Mouse (Mus musculus): ENCODE data around the gene Arfip1. TPM values are rescaled to one million over a fixed set of nuclear protein-coding genes. Genes with fewer than 3 reads are reported as not detected.
A peak's percentile ranks its signal among the peaks of the same experiment; 100 is the strongest.

Gene Arfip1
- polyA plus RNA-seq, 1 experiment from 2014 or later = 74.1 TPM

GRCm38 (mm10) chr3:84478195-84478594 lies 104.2 kb downstream of the Arfip1 start:
- Histone ChIP-seq H3K27me3 (ENCODE audit: control insufficient read depth, insufficient read depth, low read length) (no peaks in the 10 kb centered on the region), H3K9ac (ENCODE audit: low read length) (peak overlapping the region; percentile 88), H3K27ac (ENCODE audit: low read length) (no peak overlapping the region), H3K4me2 (ENCODE audit: low read depth, low read length) (peak overlapping the region; percentile 99), H3K4me3 (replicated peaks; ENCODE audit: low read length) (peak overlapping the region; percentile 72), H3K9me3 (replicated peaks; ENCODE audit: control insufficient read depth, low read length) (no peaks in the 10 kb centered on the region), H3K36me3 (ENCODE audit: control insufficient read depth, insufficient read depth, low read length) (no peaks in the 10 kb centered on the region), H3K4me1 (ENCODE audit: control insufficient read depth, insufficient read depth, low read length) (peaks cover 35% of the 10 kb centered on the region)
- ATAC-seq (ENCODE audit: insufficient read depth, low FRiP score) = no peak
- WGBS = 26% methylated on average over 7 of the region's 7 CpGs

GRCm38 (mm10) chr3:84477498-84477897 lies 104.9 kb downstream of the Arfip1 start:
- Histone ChIP-seq H3K27ac (ENCODE audit: low read length) (no peak overlapping the region), H3K4me2 (ENCODE audit: low read depth, low read length) (peak overlapping the region; percentile 99), H3K36me3 (ENCODE audit: control insufficient read depth, insufficient read depth, low read length) (no peaks in the 10 kb centered on the region), H3K9me3 (replicated peaks; ENCODE audit: control insufficient read depth, low read length) (no peaks in the 10 kb centered on the region), H3K4me3 (replicated peaks; ENCODE audit: low read length) (peak overlapping the region; percentile 72), H3K9ac (ENCODE audit: low read length) (no peak overlapping the region), H3K4me1 (ENCODE audit: control insufficient read depth, insufficient read depth, low read length) (peaks cover 42% of the 10 kb centered on the region), H3K27me3 (ENCODE audit: control insufficient read depth, insufficient read depth, low read length) (no peaks in the 10 kb centered on the region)
- no peak for ATAC-seq (ENCODE audit: insufficient read depth, low FRiP score)
- WGBS = 84% methylated on average over 1 of the region's 1 CpGs

GRCm38 (mm10) chr3:84474981-84475775 lies 107.2 kb downstream of the Arfip1 start:
- WGBS = 81% methylated on average over 12 of the region's 12 CpGs
- no peak overlapping the region for H3K27ac ChIP-seq (ENCODE audit: low read length)

GRCm38 (mm10) chr3:84474398-84474797 lies 108.0 kb downstream of the Arfip1 start:
- Histone ChIP-seq H3K27ac (ENCODE audit: low read length) (peak overlapping the region; percentile 69), H3K9me3 (replicated peaks; ENCODE audit: control insufficient read depth, low read length) (no peaks in the 10 kb centered on the region), H3K9ac (ENCODE audit: low read length) (peak overlapping the region; percentile 53; the same call in 1 of the 2 replicates), H3K27me3 (ENCODE audit: control insufficient read depth, insufficient read depth, low read length) (no peaks in the 10 kb centered on the region), H3K36me3 (ENCODE audit: control insufficient read depth, insufficient read depth, low read length) (no peaks in the 10 kb centered on the region; the same call in 1 of the 2 replicates), H3K4me3 (replicated peaks; ENCODE audit: low read length) (no peak overlapping the region), H3K4me1 (ENCODE audit: control insufficient read depth, insufficient read depth, low read length) (peaks cover 42% of the 10 kb centered on the region), H3K4me2 (ENCODE audit: low read depth, low read length) (peak overlapping the region; percentile 31; the same call in 1 of the 2 replicates)
- WGBS = 66% methylated on average over 6 of the region's 6 CpGs
- ATAC-seq (ENCODE audit: insufficient read depth, low FRiP score) = no peak

More at GRCm38 (mm10) chr3:84474981-84475775, 107.2 kb downstream of the Arfip1 start:
- Histone ChIP-seq H3K9ac (ENCODE audit: low read length) (no peak overlapping the region), H3K36me3 (ENCODE audit: control insufficient read depth, insufficient read depth, low read length) (no peaks in the 10 kb centered on the region), H3K4me1 (ENCODE audit: control insufficient read depth, insufficient read depth, low read length) (peaks cover 44% of the 10 kb centered on the region), H3K9me3 (replicated peaks; ENCODE audit: control insufficient read depth, low read length) (no peaks in the 10 kb centered on the region), H3K27me3 (ENCODE audit: control insufficient read depth, insufficient read depth, low read length) (no peaks in the 10 kb centered on the region), H3K4me2 (ENCODE audit: low read depth, low read length) (no peak overlapping the region), H3K4me3 (replicated peaks; ENCODE audit: low read length) (no peak overlapping the region)
- ATAC-seq (ENCODE audit: insufficient read depth, low FRiP score) = no peak

- H3K9me3 ChIP-seq (replicated peaks; ENCODE audit: control insufficient read depth, low read length) = no peaks in the 10 kb centered on the region
- peaks cover 37% of the 10 kb centered on the region for H3K4me1 ChIP-seq (ENCODE audit: control insufficient read depth, insufficient read depth, low read length)
- ATAC-seq (ENCODE audit: insufficient read depth, low FRiP score) = 0 out of 2 replicates have a peak, but pooled peaks have one; percentile 11
- no peaks in the 10 kb centered on the region; the same call in 1 of the 2 replicates for H3K36me3 ChIP-seq (ENCODE audit: control insufficient read depth, insufficient read depth, low read length)
- no peaks in the 10 kb centered on the region for H3K27me3 ChIP-seq (ENCODE audit: control insufficient read depth, insufficient read depth, low read length)
- H3K27ac ChIP-seq (ENCODE audit: low read length) = peak overlapping the region; percentile 69
- H3K4me2 ChIP-seq (ENCODE audit: low read depth, low read length) = peak overlapping the region; percentile 31
- H3K9ac ChIP-seq (ENCODE audit: low read length) = 0 out of 2 replicates have a peak overlapping the region, but pooled peaks have one; percentile 6
- peak overlapping the region; percentile 4; the same call in 1 of the 2 replicates for H3K4me3 ChIP-seq (replicated peaks; ENCODE audit: low read length)
- WGBS = 28% methylated on average over 5 of the region's 5 CpGs
These were observed 109.5 kb downstream of the Arfip1 start for GRCm38 (mm10) chr3:84472955-84473354.

GRCm38 (mm10) chr3:84472527-84472926 lies 109.9 kb downstream of the Arfip1 start:
- H3K4me2 ChIP-seq (ENCODE audit: low read depth, low read length) = peak overlapping the region; percentile 31
- peak overlapping the region; percentile 4; the same call in 1 of the 2 replicates for H3K4me3 ChIP-seq (replicated peaks; ENCODE audit: low read length)
- H3K36me3 ChIP-seq (ENCODE audit: control insufficient read depth, insufficient read depth, low read length) = no peaks in the 10 kb centered on the region; the same call in 1 of the 2 replicates
- H3K9ac ChIP-seq (ENCODE audit: low read length) = 0 out of 2 replicates have a peak overlapping the region, but pooled peaks have one; percentile 36
- ATAC-seq (ENCODE audit: insufficient read depth, low FRiP score) = 0 out of 2 replicates have a peak, but pooled peaks have one; percentile 57
- no peaks in the 10 kb centered on the region for H3K9me3 ChIP-seq (replicated peaks; ENCODE audit: control insufficient read depth, low read length)
- peaks cover 39% of the 10 kb centered on the region for H3K4me1 ChIP-seq (ENCODE audit: control insufficient read depth, insufficient read depth, low read length)
- peak overlapping the region; percentile 69 for H3K27ac ChIP-seq (ENCODE audit: low read length)
- 19% methylated on average over 3 of the region's 3 CpGs for WGBS
- H3K27me3 ChIP-seq (ENCODE audit: control insufficient read depth, insufficient read depth, low read length) = no peaks in the 10 kb centered on the region

- Histone ChIP-seq H3K27me3 (ENCODE audit: control insufficient read depth, insufficient read depth, low read length) (no peaks in the 10 kb centered on the region), H3K9me3 (replicated peaks; ENCODE audit: control insufficient read depth, low read length) (no peaks in the 10 kb centered on the region), H3K4me3 (replicated peaks; ENCODE audit: low read length) (no peak overlapping the region), H3K36me3 (ENCODE audit: control insufficient read depth, insufficient read depth, low read length) (no peaks in the 10 kb centered on the region; the same call in 1 of the 2 replicates), H3K9ac (ENCODE audit: low read length) (no peak overlapping the region), H3K27ac (ENCODE audit: low read length) (no peak overlapping the region), H3K4me1 (ENCODE audit: control insufficient read depth, insufficient read depth, low read length) (peaks cover 46% of the 10 kb centered on the region), H3K4me2 (ENCODE audit: low read depth, low read length) (no peak overlapping the region)
- ATAC-seq (ENCODE audit: insufficient read depth, low FRiP score) = peak; percentile 35; the same call in 1 of the 2 replicates
- WGBS = 70% methylated on average over 4 of the region's 4 CpGs
These were observed 111.3 kb downstream of the Arfip1 start for GRCm38 (mm10) chr3:84471146-84471545.

GRCm38 (mm10) chr3:84468111-84468453 lies 114.3 kb downstream of the Arfip1 start:
- no peak overlapping the region for H3K9ac ChIP-seq (ENCODE audit: low read length)
- ATAC-seq (ENCODE audit: insufficient read depth, low FRiP score) = no peak
- H3K36me3 ChIP-seq (ENCODE audit: control insufficient read depth, insufficient read depth, low read length) = no peaks in the 10 kb centered on the region; the same call in 1 of the 2 replicates
- no peaks in the 10 kb centered on the region for H3K9me3 ChIP-seq (replicated peaks; ENCODE audit: control insufficient read depth, low read length)
- no peaks in the 10 kb centered on the region for H3K27me3 ChIP-seq (ENCODE audit: control insufficient read depth, insufficient read depth, low read length)
- no peak overlapping the region for H3K4me2 ChIP-seq (ENCODE audit: low read depth, low read length)
- peaks cover 30% of the 10 kb centered on the region for H3K4me1 ChIP-seq (ENCODE audit: control insufficient read depth, insufficient read depth, low read length)
- WGBS = 56% methylated on average over 4 of the region's 4 CpGs
- H3K27ac ChIP-seq (ENCODE audit: low read length) = no peak overlapping the region
- H3K4me3 ChIP-seq (replicated peaks; ENCODE audit: low read length) = no peak overlapping the region

GRCm38 (mm10) chr3:84467419-84468110 lies 114.9 kb downstream of the Arfip1 start:
- 46% methylated on average over 10 of the region's 10 CpGs for WGBS
- Histone ChIP-seq H3K27ac (ENCODE audit: low read length) (no peak overlapping the region), H3K9ac (ENCODE audit: low read length) (no peak overlapping the region)

More at GRCm38 (mm10) chr3:84467419-84468110, 114.9 kb downstream of the Arfip1 start:
- Histone ChIP-seq H3K4me1 (ENCODE audit: control insufficient read depth, insufficient read depth, low read length) (peaks cover 24% of the 10 kb centered on the region), H3K4me2 (ENCODE audit: low read depth, low read length) (no peak overlapping the region), H3K9me3 (replicated peaks; ENCODE audit: control insufficient read depth, low read length) (no peaks in the 10 kb centered on the region), H3K36me3 (ENCODE audit: control insufficient read depth, insufficient read depth, low read length) (no peaks in the 10 kb centered on the region; the same call in 1 of the 2 replicates), H3K27me3 (ENCODE audit: control insufficient read depth, insufficient read depth, low read length) (no peaks in the 10 kb centered on the region), H3K4me3 (replicated peaks; ENCODE audit: low read length) (no peak overlapping the region)
- ATAC-seq (ENCODE audit: insufficient read depth, low FRiP score) = no peak

Measured in stomach, embryonic 16.5 days (tissue).